Mouse (Mus musculus): ENCODE measurements at regions not wholly inside any gene's neighbourhood (a gene's known extent, or its start where the extent isn't known, plus 50 kb on each side); places are given as distances from the start of the nearest gene placed in this dataset.

- Histone ChIP-seq H3K4me1 (replicated peaks) (peaks cover 4% of the 10 kb centered on the region; the same call in 1 of the 2 replicates), H3K36me3 (no peaks in the 10 kb centered on the region), H3K4me2 (no peak overlapping the region), H3K9me3 (no peaks in the 10 kb centered on the region), H3K4me3 (no peak overlapping the region), H3K9ac (no peak overlapping the region), H3K27me3 (no peaks in the 10 kb centered on the region), H3K27ac (replicated peaks) (peak overlapping the region; percentile 69; the same call in 1 of the 2 replicates)
- whole genome bisulfite sequencing, result 68% methylated on average over 1 of the region's 1 CpGs
- ATAC-seq (ENCODE audit: low FRiP score, low read depth), result peak; percentile 8; the same call in 1 of the 2 replicates
These were observed 238.7 kb upstream of the Marcks start for GRCm38 (mm10) chr10:37377258-37378001.

- Histone ChIP-seq H3K27ac (replicated peaks) (no peak overlapping the region), H3K4me1 (replicated peaks) (peaks cover 4% of the 10 kb centered on the region; the same call in 1 of the 2 replicates), H3K4me2 (no peak overlapping the region), H3K36me3 (no peaks in the 10 kb centered on the region), H3K9ac (no peak overlapping the region), H3K4me3 (no peak overlapping the region), H3K27me3 (no peaks in the 10 kb centered on the region), H3K9me3 (no peaks in the 10 kb centered on the region)
- no peak for ATAC-seq (ENCODE audit: low FRiP score, low read depth)
- 78% methylated on average over 1 of the region's 1 CpGs for WGBS
These were observed 237.5 kb upstream of the Marcks start for GRCm38 (mm10) chr10:37376172-37376571.

GRCm38 (mm10) chr10:37375648-37376047, 236.9 kb upstream of the Marcks start:
- H3K4me3 ChIP-seq, result no peak overlapping the region

GRCm38 (mm10) chr10:37368997-37369679, 230.4 kb upstream of the Marcks start:
- Histone ChIP-seq H3K27ac (replicated peaks) (no peak overlapping the region), H3K27me3 (no peaks in the 10 kb centered on the region), H3K4me2 (no peak overlapping the region), H3K9ac (no peak overlapping the region), H3K4me3 (no peak overlapping the region), H3K4me1 (replicated peaks) (no peaks in the 10 kb centered on the region), H3K9me3 (no peaks in the 10 kb centered on the region), H3K36me3 (no peaks in the 10 kb centered on the region)
- ATAC-seq (ENCODE audit: low FRiP score, low read depth), result no peak
- WGBS, result 86% methylated on average over 5 of the region's 5 CpGs

More at GRCm38 (mm10) chr10:37375648-37376047, 236.9 kb upstream of the Marcks start:
- H3K4me1 ChIP-seq (replicated peaks), result peaks cover 4% of the 10 kb centered on the region; the same call in 1 of the 2 replicates
- ATAC-seq (ENCODE audit: low FRiP score, low read depth), result no peak
- H3K27me3 ChIP-seq, result no peaks in the 10 kb centered on the region
- no peak overlapping the region for H3K4me2 ChIP-seq
- H3K9me3 ChIP-seq, result no peaks in the 10 kb centered on the region
- no peak overlapping the region for H3K27ac ChIP-seq (replicated peaks)
- H3K9ac ChIP-seq, result no peak overlapping the region
- no peaks in the 10 kb centered on the region for H3K36me3 ChIP-seq
- 91% methylated on average over 1 of the region's 1 CpGs for WGBS

- H3K4me2 ChIP-seq, result no peak overlapping the region
- ATAC-seq (ENCODE audit: low FRiP score, low read depth), result no peak
These were observed 229.1 kb upstream of the Marcks start for GRCm38 (mm10) chr10:37367796-37368195.

GRCm38 (mm10) chr10:37364506-37364905, 225.8 kb upstream of the Marcks start:
- 35% methylated on average over 4 of the region's 4 CpGs for WGBS
- Histone ChIP-seq H3K4me1 (replicated peaks) (no peaks in the 10 kb centered on the region), H3K9me3 (no peaks in the 10 kb centered on the region), H3K36me3 (no peaks in the 10 kb centered on the region), H3K9ac (no peak overlapping the region), H3K4me2 (no peak overlapping the region), H3K27ac (replicated peaks) (no peak overlapping the region), H3K27me3 (no peaks in the 10 kb centered on the region), H3K4me3 (no peak overlapping the region)
- no peak for ATAC-seq (ENCODE audit: low FRiP score, low read depth)

More at GRCm38 (mm10) chr10:37367796-37368195, 229.1 kb upstream of the Marcks start:
- no peak overlapping the region for H3K9ac ChIP-seq
- no peaks in the 10 kb centered on the region for H3K4me1 ChIP-seq (replicated peaks)
- no peak overlapping the region for H3K27ac ChIP-seq (replicated peaks)
- WGBS, result 97% methylated on average over 4 of the region's 4 CpGs
- H3K9me3 ChIP-seq, result no peaks in the 10 kb centered on the region
- H3K36me3 ChIP-seq, result no peaks in the 10 kb centered on the region
- no peaks in the 10 kb centered on the region for H3K27me3 ChIP-seq
- no peak overlapping the region for H3K4me3 ChIP-seq

- WGBS, result 92% methylated on average over 3 of the region's 3 CpGs
- peaks cover 11% of the 10 kb centered on the region for H3K4me1 ChIP-seq (replicated peaks)
- no peaks in the 10 kb centered on the region for H3K27me3 ChIP-seq
- no peaks in the 10 kb centered on the region for H3K36me3 ChIP-seq
- no peak for ATAC-seq (ENCODE audit: low FRiP score, low read depth)
- H3K27ac ChIP-seq (replicated peaks), result no peak overlapping the region
- H3K9me3 ChIP-seq, result no peaks in the 10 kb centered on the region
- H3K4me3 ChIP-seq, result no peak overlapping the region
- no peak overlapping the region for H3K4me2 ChIP-seq
- H3K9ac ChIP-seq, result no peak overlapping the region
These were observed 222.3 kb upstream of the Marcks start for GRCm38 (mm10) chr10:37360985-37361384.

GRCm38 (mm10) chr10:37358900-37359299, 220.2 kb upstream of the Marcks start:
- no peaks in the 10 kb centered on the region for H3K9me3 ChIP-seq
- ATAC-seq (ENCODE audit: low FRiP score, low read depth), result no peak

GRCm38 (mm10) chr10:37358334-37358733, 219.6 kb upstream of the Marcks start:
- Histone ChIP-seq H3K9me3 (no peaks in the 10 kb centered on the region), H3K4me2 (no peak overlapping the region), H3K27me3 (no peaks in the 10 kb centered on the region), H3K4me1 (replicated peaks) (peaks cover 11% of the 10 kb centered on the region), H3K36me3 (no peaks in the 10 kb centered on the region), H3K9ac (no peak overlapping the region), H3K27ac (replicated peaks) (peak overlapping the region; percentile 26), H3K4me3 (no peak overlapping the region)
- WGBS, result 62% methylated on average over 5 of the region's 5 CpGs
- 0 out of 2 replicates have a peak, but pooled peaks have one; percentile 7 for ATAC-seq (ENCODE audit: low FRiP score, low read depth)

More at GRCm38 (mm10) chr10:37358900-37359299, 220.2 kb upstream of the Marcks start:
- Histone ChIP-seq H3K36me3 (no peaks in the 10 kb centered on the region), H3K9ac (no peak overlapping the region), H3K4me3 (no peak overlapping the region), H3K4me1 (replicated peaks) (peaks cover 11% of the 10 kb centered on the region), H3K27ac (replicated peaks) (no peak overlapping the region), H3K27me3 (no peaks in the 10 kb centered on the region), H3K4me2 (no peak overlapping the region)

- 48% methylated on average over 6 of the region's 6 CpGs for WGBS
- Histone ChIP-seq H3K27ac (replicated peaks) (peak overlapping the region; percentile 67), H3K4me2 (no peak overlapping the region), H3K27me3 (no peaks in the 10 kb centered on the region), H3K36me3 (no peaks in the 10 kb centered on the region), H3K4me3 (no peak overlapping the region), H3K9me3 (no peaks in the 10 kb centered on the region), H3K4me1 (replicated peaks) (peaks cover 11% of the 10 kb centered on the region), H3K9ac (no peak overlapping the region)
- ATAC-seq (ENCODE audit: low FRiP score, low read depth), result peak; percentile 94
These were observed 218.8 kb upstream of the Marcks start for GRCm38 (mm10) chr10:37357304-37358060.

- H3K9me3 ChIP-seq, result no peaks in the 10 kb centered on the region
- 91% methylated on average over 1 of the region's 1 CpGs for WGBS
- H3K9ac ChIP-seq, result no peak overlapping the region
- no peak for ATAC-seq (ENCODE audit: low FRiP score, low read depth)
- no peak overlapping the region for H3K4me2 ChIP-seq
- H3K4me1 ChIP-seq (replicated peaks), result no peaks in the 10 kb centered on the region
- H3K36me3 ChIP-seq, result no peaks in the 10 kb centered on the region
- no peak overlapping the region for H3K27ac ChIP-seq (replicated peaks)
- H3K4me3 ChIP-seq, result no peak overlapping the region
- H3K27me3 ChIP-seq, result no peaks in the 10 kb centered on the region
These were observed 210.5 kb upstream of the Marcks start for GRCm38 (mm10) chr10:37349261-37349660.

- H3K4me2 ChIP-seq, result no peak overlapping the region
- no peaks in the 10 kb centered on the region for H3K9me3 ChIP-seq
- no peaks in the 10 kb centered on the region for H3K27me3 ChIP-seq
- no peak overlapping the region for H3K27ac ChIP-seq (replicated peaks)
- WGBS, result 55% methylated on average over 3 of the region's 3 CpGs
- no peaks in the 10 kb centered on the region for H3K36me3 ChIP-seq
- no peak for ATAC-seq (ENCODE audit: low FRiP score, low read depth)
- no peak overlapping the region for H3K9ac ChIP-seq
- H3K4me1 ChIP-seq (replicated peaks), result no peaks in the 10 kb centered on the region
- H3K4me3 ChIP-seq, result no peak overlapping the region
These were observed 209.7 kb upstream of the Marcks start for GRCm38 (mm10) chr10:37348416-37348815.
